Mouse (Mus musculus) frontal cortex, adult (tissue): ENCODE results near the gene B230217C12Rik.

Source experiments
- ATAC-seq: cut with Nextera tagmentation; 2 replicates; pipeline ENCODE4 v1.9.2; 2017; ENCODE audit warnings: mild to moderate bottlenecking, moderate library complexity, mixed read lengths; ENCODE audit not compliant: low TSS enrichment

The B230217C12Rik gene

GRCm38 (mm10) chr11:97840539-97840954 is at the start of gene B230217C12Rik:
Gene B230217C12Rik, plus strand, starts transcription at chr11:97840780.
- no peak for ATAC-seq

- no peak for ATAC-seq
Measured at GRCm38 (mm10) chr11:97793165-97793564, 47.4 kb upstream of the B230217C12Rik start.

- ATAC-seq = no peak
Measured at GRCm38 (mm10) chr11:97796910-97797309, 43.7 kb upstream of the B230217C12Rik start.

- no peak for ATAC-seq
Measured at GRCm38 (mm10) chr11:97797369-97798082, 43.1 kb upstream of the B230217C12Rik start.

GRCm38 (mm10) chr11:97798083-97798435 is 42.5 kb upstream of the B230217C12Rik start:
- no peak for ATAC-seq

GRCm38 (mm10) chr11:97798782-97799145 is 41.8 kb upstream of the B230217C12Rik start, which contains the start of gene Lasp1:
Gene Lasp1, plus strand, starts transcription at chr11:97799000.
- no peak for ATAC-seq

GRCm38 (mm10) chr11:97799146-97799993 is 41.2 kb upstream of the B230217C12Rik start:
- peak; percentile 66 for ATAC-seq

- ATAC-seq = peak; percentile 10
Measured at GRCm38 (mm10) chr11:97799994-97800690, 40.4 kb upstream of the B230217C12Rik start.

GRCm38 (mm10) chr11:97800691-97801408 is 39.7 kb upstream of the B230217C12Rik start:
- ATAC-seq = no peak

GRCm38 (mm10) chr11:97801409-97802193 is 39.0 kb upstream of the B230217C12Rik start:
- ATAC-seq = no peak

- no peak for ATAC-seq
Measured at GRCm38 (mm10) chr11:97802194-97802470, 38.4 kb upstream of the B230217C12Rik start.

GRCm38 (mm10) chr11:97802495-97802894 is 38.1 kb upstream of the B230217C12Rik start:
- no peak for ATAC-seq

- no peak for ATAC-seq
Measured at GRCm38 (mm10) chr11:97803847-97804246, 36.7 kb upstream of the B230217C12Rik start.

GRCm38 (mm10) chr11:97804841-97805661 is 35.5 kb upstream of the B230217C12Rik start:
- no peak for ATAC-seq

- ATAC-seq = no peak
Measured at GRCm38 (mm10) chr11:97805662-97806612, 34.6 kb upstream of the B230217C12Rik start.

GRCm38 (mm10) chr11:97806613-97806964 is 34.0 kb upstream of the B230217C12Rik start:
- ATAC-seq = no peak

GRCm38 (mm10) chr11:97807626-97808025 is 33.0 kb upstream of the B230217C12Rik start:
- no peak for ATAC-seq

GRCm38 (mm10) chr11:97808093-97808492 is 32.5 kb upstream of the B230217C12Rik start:
- ATAC-seq = no peak

GRCm38 (mm10) chr11:97808621-97809234 is 31.9 kb upstream of the B230217C12Rik start:
- ATAC-seq = no peak
